Mouse (Mus musculus): Measurements from ENCODE around the gene Lrg1.

Gene Lrg1

GRCm38 (mm10) chr17:56136558-56136957 lies 14.8 kb upstream of the Lrg1 start:
- no peak for DNase-seq (ENCODE audit: low read depth, low spot score)

DNA sequence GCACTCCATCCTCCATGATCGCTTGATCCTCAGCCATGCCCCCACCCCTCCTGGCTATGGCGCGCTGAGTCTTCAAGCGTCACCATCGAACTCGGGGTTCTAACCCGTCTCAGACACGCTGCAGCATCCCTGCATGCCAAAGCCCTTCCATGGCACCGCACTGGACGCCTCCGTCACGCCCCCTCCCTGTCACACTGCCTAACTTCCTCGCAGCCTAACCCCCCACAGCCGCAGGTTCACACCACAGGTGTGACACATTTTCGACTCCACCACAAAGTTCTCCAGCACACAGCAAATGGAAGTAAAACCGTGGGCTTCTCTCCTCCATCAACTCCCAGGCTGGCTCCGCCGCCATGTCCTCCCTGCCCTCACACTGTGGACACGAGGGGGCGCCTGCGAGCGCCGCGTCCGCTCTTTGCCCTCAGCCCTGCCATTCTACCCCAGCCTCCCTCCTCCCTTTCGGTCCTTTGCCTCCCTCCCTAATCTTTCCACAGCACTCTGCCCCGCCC lies 12.7 kb upstream of the Lrg1 start:
- DNase-seq (ENCODE audit: low read depth, low spot score): no peak

GRCm38 (mm10) chr17:56133457-56134363 lies 11.9 kb upstream of the Lrg1 start:
- no peak for DNase-seq (ENCODE audit: low read depth, low spot score)

DNA sequence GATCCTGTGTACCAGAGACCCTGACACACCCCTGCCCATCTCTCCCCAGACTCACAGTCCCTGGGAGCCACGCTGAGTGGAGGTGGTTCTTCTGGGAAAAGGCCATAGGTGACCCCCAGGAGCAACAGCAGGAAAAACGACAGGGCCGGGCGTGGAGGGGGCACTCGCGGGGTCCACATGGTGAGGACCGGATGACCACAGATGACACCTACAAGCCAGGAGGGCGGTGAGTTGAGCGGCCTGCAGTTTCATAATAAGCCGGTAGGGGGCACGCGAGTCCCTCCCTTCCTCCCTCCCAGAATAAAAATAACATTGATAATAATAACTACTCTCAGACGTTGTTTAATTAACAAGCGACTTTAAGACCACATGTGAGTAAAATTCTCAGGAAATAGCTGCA lies 10.9 kb upstream of the Lrg1 start:
- no peak for DNase-seq (ENCODE audit: low read depth, low spot score)

- DNase-seq (ENCODE audit: low read depth, low spot score): peak; percentile 61
Observed at GRCm38 (mm10) chr17:56131814-56132213, 10.0 kb upstream of the Lrg1 start.

DNA sequence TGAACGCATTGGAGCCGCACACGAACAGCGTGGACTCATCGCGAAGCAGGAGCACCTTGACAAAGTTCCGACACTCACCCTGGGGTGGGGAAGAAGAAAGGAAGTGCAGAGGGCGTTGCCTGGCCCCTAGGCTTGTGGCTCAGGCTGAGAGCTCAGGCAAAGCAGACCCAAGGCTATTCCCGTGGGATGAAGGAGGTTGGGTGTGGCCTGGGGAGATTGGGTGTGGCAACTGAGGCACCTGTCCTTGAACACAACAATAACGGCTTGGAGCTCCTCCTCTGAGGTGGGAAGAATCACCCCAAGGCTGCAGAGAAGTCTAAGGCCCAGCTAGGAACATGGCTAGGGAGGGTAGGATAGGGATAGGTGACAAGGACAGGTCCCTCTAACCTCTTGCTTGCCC lies 9.3 kb upstream of the Lrg1 start:
- DNase-seq (ENCODE audit: low read depth, low spot score): no peak

- no peak for DNase-seq (ENCODE audit: low read depth, low spot score)
Observed at GRCm38 (mm10) chr17:56128246-56128645, 6.4 kb upstream of the Lrg1 start.

- DNase-seq (ENCODE audit: low read depth, low spot score): no peak
Observed at GRCm38 (mm10) chr17:56126175-56126574, 4.4 kb upstream of the Lrg1 start.

GRCm38 (mm10) chr17:56125276-56125630 lies 3.5 kb upstream of the Lrg1 start:
- DNase-seq (ENCODE audit: low read depth, low spot score): no peak

DNA sequence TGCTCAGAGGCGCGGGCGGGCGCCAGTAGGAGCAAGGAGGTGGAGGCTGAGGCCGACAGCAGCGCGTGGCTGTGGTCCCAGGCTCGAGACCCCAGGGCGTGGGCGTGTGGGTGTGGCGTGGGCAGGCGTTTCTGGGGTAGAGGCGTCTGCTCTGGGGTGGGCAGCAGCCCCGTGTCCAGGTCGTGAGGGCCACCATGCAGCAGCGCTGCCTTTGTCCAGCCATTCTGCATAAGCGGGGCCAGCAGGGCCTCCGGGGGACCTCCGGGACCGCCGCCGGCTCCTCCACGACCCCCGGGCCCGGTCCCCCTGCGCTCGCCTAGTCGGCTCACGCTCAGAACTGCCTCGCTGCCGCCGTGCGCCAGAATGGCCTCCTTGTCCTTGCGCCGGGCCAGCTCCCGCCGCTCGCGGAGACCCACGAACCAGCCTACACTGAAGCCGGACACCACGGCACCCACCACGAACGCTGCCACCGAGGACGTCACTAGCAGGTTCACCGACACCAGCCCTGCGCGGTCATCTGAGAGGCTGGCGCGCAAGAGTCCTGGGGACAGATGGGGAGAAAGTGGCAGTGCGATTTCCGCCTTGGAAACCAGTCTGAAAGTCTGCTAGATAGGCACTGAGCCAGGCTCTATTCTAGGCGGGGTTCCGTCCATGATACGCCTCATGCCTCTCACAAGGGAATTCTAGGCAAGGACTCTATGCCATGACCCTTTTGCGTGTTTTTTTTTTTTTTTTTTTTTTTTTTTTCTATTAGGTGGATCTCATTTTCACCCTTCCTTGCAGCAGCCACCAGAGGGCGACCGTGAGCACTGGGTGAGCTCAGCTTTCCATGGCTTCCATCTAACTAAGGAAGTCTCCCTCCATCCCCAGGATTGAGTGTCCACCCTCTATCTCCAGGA lies 2.8 kb upstream of the Lrg1 start:
- DNase-seq (ENCODE audit: low read depth, low spot score): no peak

- no peak for DNase-seq (ENCODE audit: low read depth, low spot score)
Observed at GRCm38 (mm10) chr17:56123681-56124340, 2.0 kb upstream of the Lrg1 start.

GRCm38 (mm10) chr17:56123161-56123560 lies 1.4 kb upstream of the Lrg1 start:
- no peak for DNase-seq (ENCODE audit: low read depth, low spot score)

- no peak for DNase-seq (ENCODE audit: low read depth, low spot score)
Observed at GRCm38 (mm10) chr17:56119981-56120880, 1.6 kb downstream of the Lrg1 start.

- no peak for DNase-seq (ENCODE audit: low read depth, low spot score)
Observed at GRCm38 (mm10) chr17:56119431-56119830, 2.4 kb downstream of the Lrg1 start.

DNA sequence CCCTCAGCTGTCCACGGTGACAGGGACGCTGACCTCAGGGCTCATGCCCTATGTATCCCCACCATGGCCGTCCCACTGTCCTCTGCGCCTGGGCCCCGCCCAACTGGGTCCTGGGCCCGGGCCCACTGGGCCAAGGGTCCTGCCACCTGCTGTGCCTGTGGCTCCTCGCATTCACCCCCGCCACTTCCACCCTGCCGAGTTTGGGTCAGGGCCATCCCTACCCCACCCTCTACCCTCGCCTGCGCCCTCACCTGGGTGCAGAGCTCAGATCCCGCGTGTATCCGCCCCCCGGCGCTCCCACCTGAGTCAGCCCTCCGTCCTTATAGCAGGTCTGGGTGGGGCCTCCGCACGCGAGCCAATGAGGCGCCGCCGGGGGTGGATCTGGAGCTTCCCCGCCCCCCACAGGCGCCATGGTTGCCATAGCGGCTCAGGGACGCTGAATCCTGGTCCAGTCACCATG lies 4.5 kb downstream of the Lrg1 start, which contains the start of gene Plin5:
Gene Plin5 (minus strand): TSS at position 346 of the 460 bp plus-strand sequence.
- DNase-seq (ENCODE audit: low read depth, low spot score): no peak

GRCm38 (mm10) chr17:56116193-56116592 lies 5.6 kb downstream of the Lrg1 start:
- DNase-seq (ENCODE audit: low read depth, low spot score): no peak

DNA sequence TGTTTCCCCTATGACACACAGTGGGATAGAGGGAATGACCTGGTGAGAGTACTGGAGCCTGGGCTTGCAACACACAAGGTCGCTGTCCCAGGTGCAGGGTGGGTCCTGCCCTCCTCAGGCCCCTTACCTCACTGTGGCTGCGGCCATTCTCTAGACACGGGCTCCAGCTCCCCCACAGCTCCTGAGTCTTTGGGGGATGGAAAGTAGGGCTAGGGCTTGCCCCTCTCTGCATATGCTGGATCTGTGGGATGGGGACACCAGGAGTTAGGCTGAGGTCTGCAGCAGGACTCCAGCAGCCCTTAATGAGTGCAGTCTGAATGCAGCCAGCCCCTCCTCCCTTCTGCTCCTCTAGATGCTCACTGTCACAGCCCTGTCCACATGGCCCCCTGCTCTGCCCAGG lies 9.1 kb downstream of the Lrg1 start:
- no peak for DNase-seq (ENCODE audit: low read depth, low spot score)

DNA sequence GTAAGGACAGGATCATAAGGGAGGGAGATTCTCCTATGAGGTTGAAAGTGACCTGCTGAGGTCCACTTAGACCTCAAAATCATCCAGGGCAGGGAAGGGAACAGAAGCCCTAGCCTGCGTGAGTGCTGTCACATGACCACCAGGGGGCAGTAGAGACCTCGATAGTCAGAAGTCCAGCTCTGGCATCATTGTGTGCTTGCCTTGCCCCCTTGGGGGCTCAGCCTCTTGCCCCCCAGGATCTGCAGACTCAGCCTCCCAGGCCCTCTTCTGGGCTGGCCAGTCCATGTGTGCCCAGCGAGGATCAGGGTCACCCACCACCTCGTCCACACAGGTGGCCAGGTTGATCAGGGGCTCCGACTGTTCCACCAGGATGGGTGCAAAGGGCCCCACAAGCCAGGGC lies 9.9 kb downstream of the Lrg1 start:
- DNase-seq (ENCODE audit: low read depth, low spot score): no peak

GRCm38 (mm10) chr17:56111021-56111420 lies 10.8 kb downstream of the Lrg1 start:
- no peak for DNase-seq (ENCODE audit: low read depth, low spot score)

DNA sequence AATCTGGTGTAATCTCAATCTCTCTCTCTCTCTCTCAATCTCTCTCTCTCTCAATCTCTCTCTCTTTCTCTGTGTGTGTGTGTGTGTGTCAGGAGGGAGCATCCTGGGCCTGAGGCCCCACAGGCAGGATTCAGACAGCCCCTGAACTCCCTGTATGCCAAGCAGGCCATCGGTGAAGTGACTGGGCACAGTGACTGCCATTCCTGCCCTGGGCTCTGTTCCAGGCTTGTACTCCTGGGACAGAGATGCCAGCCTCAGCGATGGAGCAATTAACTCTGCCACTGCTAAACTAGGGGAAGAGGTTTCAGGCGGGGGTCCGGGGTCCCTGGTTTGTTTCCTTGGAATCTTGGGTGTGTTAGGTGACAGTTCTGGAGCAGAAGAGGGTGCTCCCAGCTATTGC lies 11.2 kb downstream of the Lrg1 start:
- DNase-seq (ENCODE audit: low read depth, low spot score): no peak

Data from WW6 (cell line).